Mouse (Mus musculus): ENCODE measurements around the gene Fam186b. TPM values are rescaled to one million over a fixed set of nuclear protein-coding genes. Genes with fewer than 3 reads are reported as not detected.

The Fam186b gene
- polyA plus RNA-seq, 1 experiment from 2014 or later = 0.62 TPM

DNA sequence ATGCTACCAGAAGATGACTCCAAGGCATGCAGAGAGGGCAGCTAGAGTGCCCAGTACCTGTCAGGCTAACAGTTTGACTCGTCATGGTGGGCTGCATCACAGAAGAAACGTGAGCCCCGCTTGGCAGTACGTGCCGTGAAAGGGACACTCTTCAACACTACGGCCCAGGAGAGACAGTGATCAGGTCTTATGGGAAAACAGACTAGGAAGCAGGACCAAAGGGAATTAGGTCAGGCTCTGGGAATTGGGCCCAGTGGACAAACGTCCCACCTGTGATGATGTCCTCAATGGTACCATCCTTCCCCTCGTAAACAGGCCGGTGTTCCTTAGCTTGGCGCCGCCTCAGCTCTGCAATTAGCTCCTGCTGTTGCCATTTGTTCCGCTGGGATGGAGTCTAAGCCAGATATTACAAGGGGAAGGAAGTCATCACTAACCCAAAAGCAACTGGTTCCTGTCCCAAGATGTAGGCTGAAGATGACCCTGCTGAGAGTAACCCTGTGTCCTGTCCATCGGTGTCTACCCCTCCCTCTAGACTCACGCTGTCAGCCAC is 23.2 kb upstream of the Fam186b start:
- Histone ChIP-seq H3K36me3 (replicated peaks) (peaks cover 54% of the 10 kb centered on the region), H3K27me3 (replicated peaks) (no peaks in the 10 kb centered on the region), H3K27ac (no peak overlapping the region), H3K4me2 (no peak overlapping the region), H3K9me3 (no peaks in the 10 kb centered on the region), H3K4me1 (no peaks in the 10 kb centered on the region; the same call in 1 of the 2 replicates), H3K9ac (no peak overlapping the region), H3K4me3 (no peak overlapping the region)
- ATAC-seq (replicated peaks) = no peak
- 90% methylated on average over 14 of the region's 14 CpGs for WGBS

DNA sequence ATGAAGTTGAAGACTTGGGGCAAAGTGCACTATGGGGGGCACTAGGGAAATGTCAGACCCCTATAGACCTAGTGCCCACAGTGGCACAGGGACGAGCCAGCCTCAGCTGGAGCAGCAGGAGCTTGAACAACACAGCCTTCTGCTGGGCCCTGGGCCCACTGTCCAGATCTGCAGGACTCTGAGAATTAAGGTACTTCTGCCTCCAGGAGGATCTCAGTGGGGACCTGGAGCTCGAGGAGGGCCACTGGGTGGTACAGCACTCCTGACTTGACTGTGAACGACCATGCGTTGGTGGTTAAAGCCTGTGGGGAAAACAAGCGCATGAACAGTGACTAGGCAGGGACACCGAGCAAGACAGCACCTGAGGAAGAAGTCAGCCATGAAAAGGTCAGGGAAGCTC is 22.4 kb upstream of the Fam186b start:
- Histone ChIP-seq H3K27ac (no peak overlapping the region), H3K27me3 (replicated peaks) (no peaks in the 10 kb centered on the region), H3K36me3 (replicated peaks) (peaks cover 57% of the 10 kb centered on the region), H3K4me2 (no peak overlapping the region), H3K9ac (no peak overlapping the region), H3K9me3 (no peaks in the 10 kb centered on the region), H3K4me3 (no peak overlapping the region), H3K4me1 (no peaks in the 10 kb centered on the region; the same call in 1 of the 2 replicates)
- 96% methylated on average over 6 of the region's 6 CpGs for WGBS
- no peak for ATAC-seq (replicated peaks)

DNA sequence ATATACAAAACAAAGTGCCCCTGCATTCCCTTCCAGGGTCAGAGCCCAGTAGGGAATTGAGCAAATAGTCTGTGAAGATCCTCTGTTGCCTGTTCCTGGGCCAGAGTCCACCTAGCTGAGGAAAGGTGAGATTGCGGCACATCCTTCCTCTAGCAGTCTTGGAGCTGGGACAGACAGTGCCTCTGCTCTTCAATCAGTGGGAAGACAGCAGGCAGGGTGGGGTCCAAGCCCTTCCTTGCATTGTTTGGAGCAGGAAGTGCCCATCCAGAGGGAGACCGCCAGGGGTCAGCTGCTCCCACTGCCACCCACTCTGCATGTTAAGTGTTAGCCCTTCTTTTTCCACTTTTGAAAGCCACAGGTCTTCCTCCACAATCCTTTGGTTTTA is 21.6 kb upstream of the Fam186b start:
- no peak overlapping the region for H3K4me3 ChIP-seq
- no peak overlapping the region for H3K9ac ChIP-seq
- no peaks in the 10 kb centered on the region; the same call in 1 of the 2 replicates for H3K4me1 ChIP-seq
- H3K36me3 ChIP-seq (replicated peaks) = peaks cover 60% of the 10 kb centered on the region
- peak; percentile 29; the same call in 1 of the 2 replicates for ATAC-seq (replicated peaks)
- no peaks in the 10 kb centered on the region for H3K27me3 ChIP-seq (replicated peaks)
- 84% methylated on average over 2 of the region's 2 CpGs for WGBS
- no peaks in the 10 kb centered on the region for H3K9me3 ChIP-seq
- no peak overlapping the region for H3K4me2 ChIP-seq
- H3K27ac ChIP-seq = peak overlapping the region; percentile 78

DNA sequence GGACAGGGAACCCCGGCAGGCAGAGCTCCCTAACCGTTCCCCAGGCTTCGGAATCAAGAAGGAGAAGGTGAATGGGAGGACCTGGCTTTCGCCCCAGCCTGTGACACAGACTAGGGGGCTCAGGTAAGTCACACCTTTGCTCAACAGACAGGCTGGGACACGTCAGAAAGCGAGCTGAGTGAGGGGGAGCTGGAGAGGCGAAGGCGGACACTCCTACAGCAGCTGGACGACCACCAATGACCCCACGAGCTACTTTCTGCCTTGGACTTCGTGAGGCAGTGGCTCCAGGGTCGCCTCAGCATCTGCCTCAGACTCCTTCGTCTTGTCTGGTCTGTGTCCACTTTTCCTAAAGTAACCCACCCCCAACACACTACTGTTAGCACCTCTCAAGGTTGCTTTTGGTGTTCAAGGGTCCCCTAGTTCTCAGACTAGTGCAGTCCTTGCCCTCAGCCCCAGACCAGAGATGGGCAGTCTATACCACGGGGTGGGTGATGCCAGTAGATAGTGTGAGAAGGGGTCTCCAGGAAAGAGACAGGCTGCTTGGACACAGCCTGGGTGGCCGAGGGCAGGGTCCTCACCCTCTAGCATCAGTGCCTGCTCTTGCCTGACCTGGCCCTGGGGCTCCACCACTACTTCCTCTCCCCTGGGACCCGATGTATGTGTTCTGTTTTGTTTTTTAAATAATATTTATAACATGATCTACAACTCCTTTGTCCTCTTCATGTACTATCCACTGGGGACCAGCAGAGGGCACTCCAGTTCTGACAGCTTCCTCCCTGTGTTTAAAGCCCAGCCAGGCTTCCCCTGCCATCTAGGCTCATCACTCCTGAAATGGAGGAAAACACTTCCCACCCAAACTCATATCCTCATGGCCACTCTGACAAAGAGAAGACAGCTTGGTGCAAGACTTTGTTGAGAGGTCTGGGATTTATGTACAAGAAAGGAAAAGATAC is 20.9 kb upstream of the Fam186b start:
- Histone ChIP-seq H3K27ac (peak overlapping the region; percentile 78), H3K36me3 (replicated peaks) (peaks cover 66% of the 10 kb centered on the region), H3K27me3 (replicated peaks) (no peaks in the 10 kb centered on the region), H3K9me3 (no peaks in the 10 kb centered on the region), H3K4me3 (no peak overlapping the region), H3K4me2 (no peak overlapping the region), H3K9ac (no peak overlapping the region), H3K4me1 (no peaks in the 10 kb centered on the region; the same call in 1 of the 2 replicates)
- WGBS = 81% methylated on average over 16 of the region's 16 CpGs
- peak; percentile 57 for ATAC-seq (replicated peaks)

DNA sequence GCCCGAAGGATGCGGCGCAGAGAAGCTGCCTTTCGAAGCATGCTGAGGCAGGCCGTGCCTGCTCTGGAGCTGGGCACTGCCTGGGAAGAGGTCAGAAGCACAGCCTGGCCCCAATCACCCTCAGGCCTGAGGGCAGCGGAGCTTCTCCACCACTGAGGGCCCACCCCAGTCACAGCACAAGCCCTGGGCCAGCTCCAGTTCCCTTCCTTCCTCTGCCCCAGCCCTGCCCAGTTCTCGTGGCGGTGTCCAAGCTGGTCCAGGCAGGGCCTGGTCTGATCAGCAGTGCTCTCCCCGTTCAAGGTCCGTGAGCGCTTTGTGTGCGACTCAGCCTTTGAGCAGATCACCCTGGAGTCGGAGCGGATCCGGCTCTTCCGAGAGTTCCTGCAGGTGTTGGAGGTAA is 19.2 kb upstream of the Fam186b start:
- Histone ChIP-seq H3K9ac (no peak overlapping the region), H3K9me3 (no peaks in the 10 kb centered on the region), H3K4me2 (no peak overlapping the region), H3K27me3 (replicated peaks) (no peaks in the 10 kb centered on the region), H3K4me3 (no peak overlapping the region), H3K27ac (no peak overlapping the region), H3K4me1 (no peaks in the 10 kb centered on the region; the same call in 1 of the 2 replicates), H3K36me3 (replicated peaks) (peaks cover 69% of the 10 kb centered on the region)
- WGBS = 93% methylated on average over 16 of the region's 16 CpGs
- ATAC-seq (replicated peaks) = no peak

DNA sequence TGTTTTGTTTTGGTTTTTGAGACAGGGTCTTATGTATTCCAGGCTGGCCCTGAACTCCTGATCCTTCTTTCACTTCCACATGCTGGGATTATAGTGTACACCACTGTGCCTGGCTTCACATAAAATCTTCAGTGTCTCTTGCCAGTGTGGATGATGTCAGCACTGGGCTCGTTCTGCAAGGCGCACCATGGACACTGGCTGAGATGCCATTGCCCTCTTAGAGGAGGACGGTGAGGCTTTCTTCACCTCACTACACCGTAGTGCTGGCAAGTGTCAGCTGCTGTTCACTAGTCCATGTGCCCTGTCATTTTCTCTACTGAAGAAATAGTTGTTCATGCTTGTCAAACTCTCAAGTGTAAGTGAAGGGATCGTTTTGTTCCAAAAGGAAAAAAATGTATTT is 14.9 kb upstream of the Fam186b start:
- WGBS = 95% methylated on average over 5 of the region's 5 CpGs
- H3K36me3 ChIP-seq (replicated peaks) = peaks cover 80% of the 10 kb centered on the region

DNA sequence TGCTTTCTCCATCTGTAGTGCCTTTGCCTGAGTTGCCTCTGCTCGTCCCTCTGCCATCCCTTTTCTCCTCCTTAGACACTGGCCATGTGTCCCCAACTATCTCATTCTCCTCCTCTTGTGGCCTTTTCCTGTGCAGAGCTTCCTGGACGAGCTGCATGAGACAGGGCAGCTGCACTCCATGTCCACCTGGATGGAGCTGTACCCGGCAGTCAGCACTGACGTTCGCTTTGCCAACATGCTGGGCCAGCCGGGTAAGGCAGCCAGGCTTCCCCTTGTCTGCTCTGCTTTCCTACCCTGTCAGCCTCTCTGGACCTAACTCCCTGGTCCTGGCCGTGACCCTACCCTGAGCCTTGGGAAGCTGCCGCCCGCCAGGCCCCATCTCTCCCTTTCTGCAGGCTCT is 13.9 kb upstream of the Fam186b start:
- Histone ChIP-seq H3K27ac (no peak overlapping the region), H3K9ac (no peak overlapping the region), H3K4me2 (no peak overlapping the region), H3K4me1 (no peaks in the 10 kb centered on the region), H3K9me3 (no peaks in the 10 kb centered on the region), H3K27me3 (replicated peaks) (no peaks in the 10 kb centered on the region), H3K36me3 (replicated peaks) (peaks cover 78% of the 10 kb centered on the region), H3K4me3 (no peak overlapping the region)
- 93% methylated on average over 9 of the region's 9 CpGs for WGBS
- ATAC-seq (replicated peaks) = no peak

More for the DNA sequence above, 14.9 kb upstream of the Fam186b start:
- Histone ChIP-seq H3K4me2 (no peak overlapping the region), H3K27me3 (replicated peaks) (no peaks in the 10 kb centered on the region), H3K4me3 (no peak overlapping the region), H3K9ac (no peak overlapping the region), H3K4me1 (no peaks in the 10 kb centered on the region), H3K9me3 (no peaks in the 10 kb centered on the region), H3K27ac (no peak overlapping the region)
- no peak for ATAC-seq (replicated peaks)

DNA sequence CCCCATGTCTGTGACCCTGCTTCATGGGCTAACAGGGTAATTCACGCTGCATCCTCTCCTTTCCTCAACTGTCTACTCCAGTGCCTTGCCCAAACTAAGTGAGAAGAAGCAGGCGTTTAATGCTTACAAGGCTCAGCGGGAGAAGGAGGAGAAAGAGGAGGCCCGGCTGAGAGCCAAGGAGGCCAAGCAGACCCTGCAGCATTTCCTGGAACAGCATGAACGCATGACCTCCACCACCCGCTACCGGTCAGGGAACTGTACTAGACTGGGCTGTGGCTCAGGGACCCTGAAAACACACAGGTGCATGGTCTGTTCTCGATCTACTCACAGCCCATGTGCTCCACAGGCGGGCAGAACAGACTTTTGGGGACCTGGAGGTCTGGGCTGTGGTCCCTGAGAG is 11.8 kb upstream of the Fam186b start:
- Histone ChIP-seq H3K4me2 (no peak overlapping the region), H3K9ac (no peak overlapping the region), H3K4me1 (no peaks in the 10 kb centered on the region), H3K9me3 (no peaks in the 10 kb centered on the region), H3K4me3 (no peak overlapping the region), H3K27me3 (replicated peaks) (no peaks in the 10 kb centered on the region), H3K36me3 (replicated peaks) (peaks cover 65% of the 10 kb centered on the region), H3K27ac (no peak overlapping the region)
- no peak for ATAC-seq (replicated peaks)
- 89% methylated on average over 9 of the region's 9 CpGs for WGBS

DNA sequence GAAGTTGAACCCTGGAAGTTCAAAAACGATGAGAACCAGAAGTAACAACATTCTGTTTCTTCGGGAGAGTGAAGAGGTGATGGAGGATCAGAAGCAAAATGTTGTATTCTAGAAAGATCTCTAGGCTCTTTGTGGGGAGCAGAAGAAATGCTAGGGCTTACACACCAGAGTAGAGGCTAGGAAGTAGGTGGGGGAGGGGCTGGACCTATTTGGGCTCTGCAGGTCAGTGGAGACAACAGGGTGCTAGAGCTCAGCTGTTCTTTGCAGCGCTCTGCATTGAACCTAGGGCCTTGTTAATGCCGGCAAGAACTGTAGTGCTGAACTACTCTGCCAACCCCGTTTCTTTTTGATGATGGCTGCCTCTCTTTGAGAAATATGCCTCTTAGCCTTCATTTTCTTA is 525 bp upstream of the Fam186b start:
- H3K27ac ChIP-seq = peak overlapping the region; percentile 87; the same call in 1 of the 2 replicates
- ATAC-seq (replicated peaks) = no peak

DNA sequence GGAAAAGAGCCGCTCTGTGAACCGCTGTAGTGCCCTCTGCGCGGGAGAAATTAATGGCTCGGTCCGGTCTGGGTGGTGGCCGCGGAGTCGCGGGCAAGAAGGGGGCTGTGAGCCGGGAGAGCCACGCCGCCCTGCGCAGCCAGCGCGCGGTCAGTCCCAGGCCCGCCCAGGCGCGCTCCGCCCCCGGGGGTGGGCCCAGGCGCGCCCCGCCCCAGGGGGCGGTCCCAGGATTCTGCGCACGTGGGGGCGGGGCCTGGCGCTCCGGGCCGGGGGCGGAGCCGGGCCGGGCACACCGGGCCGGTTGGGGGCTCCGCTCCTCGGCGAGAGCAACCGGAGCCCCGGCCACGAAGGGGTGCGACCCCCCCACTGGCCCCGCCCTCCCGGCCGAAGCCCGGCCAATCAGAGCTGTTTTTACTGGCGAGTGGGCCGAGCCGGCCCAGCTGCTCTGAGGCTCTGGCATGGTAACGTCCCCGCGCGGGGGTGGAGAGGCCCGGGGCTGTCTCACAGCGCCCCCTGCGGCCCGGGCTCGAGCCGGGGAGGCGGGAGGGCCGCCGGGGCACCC is 794 bp downstream of the Fam186b start, which contains the start of gene Prpf40b:
Gene Prpf40b (plus strand): TSS at position 275 of the 562 bp plus-strand sequence.
- H3K9ac ChIP-seq = peak within 1 kb of the TSS; percentile 77
- H3K27ac ChIP-seq = peak within 1 kb of the TSS; percentile 87
- peak within 1 kb of the TSS; percentile 64 for H3K4me2 ChIP-seq
- H3K4me1 ChIP-seq = peaks cover 24% of the 10 kb centered on the region
- peak; percentile 96 for ATAC-seq (replicated peaks)
- no peaks in the 10 kb centered on the region for H3K9me3 ChIP-seq
- no peaks in the 10 kb centered on the region for H3K36me3 ChIP-seq (replicated peaks)
- peak within 1 kb of the TSS; percentile 78 for H3K4me3 ChIP-seq
- under 1% methylated on average over 62 of the region's 64 CpGs for WGBS
- H3K27me3 ChIP-seq (replicated peaks) = no peaks in the 10 kb centered on the region

More for the DNA sequence above, 525 bp upstream of the Fam186b start:
- Histone ChIP-seq H3K4me3 (peak overlapping the region; percentile 78), H3K27me3 (replicated peaks) (no peaks in the 10 kb centered on the region), H3K9ac (peak overlapping the region; percentile 77), H3K36me3 (replicated peaks) (no peaks in the 10 kb centered on the region), H3K4me2 (peak overlapping the region; percentile 64), H3K4me1 (peaks cover 24% of the 10 kb centered on the region), H3K9me3 (no peaks in the 10 kb centered on the region)
- 42% methylated on average over 5 of the region's 5 CpGs for WGBS

DNA sequence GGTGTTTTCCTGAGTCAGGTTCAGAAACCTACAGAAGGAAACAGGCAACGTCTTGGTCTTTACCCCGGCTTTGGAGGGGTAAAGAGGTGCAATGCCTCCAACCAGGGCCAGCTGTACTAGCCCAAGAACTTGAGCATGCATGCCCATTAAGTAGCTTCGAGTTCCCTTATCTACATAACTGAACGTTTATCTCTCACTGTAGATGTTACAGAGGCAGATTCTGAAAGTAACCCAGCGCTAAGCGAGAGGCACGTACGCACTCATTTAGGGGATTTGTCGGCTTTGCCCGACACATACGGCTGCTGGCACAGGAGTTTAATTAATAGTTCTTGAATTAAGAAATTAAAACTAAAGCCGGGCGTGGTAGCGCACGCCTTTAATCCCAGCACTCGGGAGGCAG is 1.4 kb downstream of the Fam186b start:
- Histone ChIP-seq H3K36me3 (replicated peaks) (no peaks in the 10 kb centered on the region), H3K9me3 (no peaks in the 10 kb centered on the region), H3K4me2 (peak overlapping the region; percentile 64), H3K4me3 (peak overlapping the region; percentile 78), H3K9ac (peak overlapping the region; percentile 77), H3K4me1 (peaks cover 24% of the 10 kb centered on the region), H3K27me3 (replicated peaks) (no peaks in the 10 kb centered on the region), H3K27ac (peak overlapping the region; percentile 87; the same call in 1 of the 2 replicates)
- peak; percentile 15; the same call in 1 of the 2 replicates for ATAC-seq (replicated peaks)
- 25% methylated on average over 16 of the region's 16 CpGs for WGBS

DNA sequence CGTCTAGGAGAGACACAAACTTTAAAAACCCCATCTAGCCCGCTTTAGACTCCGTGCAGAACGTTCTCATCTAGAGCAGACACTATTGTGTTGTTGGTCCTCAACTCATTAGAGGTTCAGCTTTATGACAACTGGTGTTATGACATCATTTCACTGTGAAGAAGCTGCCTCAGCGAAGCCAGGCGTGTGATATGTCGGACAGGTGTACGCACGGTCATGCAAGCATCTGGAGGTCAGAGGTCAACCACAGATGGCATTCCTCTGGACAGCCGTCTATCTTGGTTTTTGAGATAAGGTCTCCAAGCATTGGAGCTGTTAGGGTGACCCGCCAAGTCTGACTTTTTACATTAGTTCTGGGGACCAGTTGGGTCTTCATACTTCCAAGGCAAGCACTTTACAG is 5.1 kb downstream of the Fam186b start:
- no peaks in the 10 kb centered on the region for H3K27me3 ChIP-seq (replicated peaks)
- 93% methylated on average over 11 of the region's 11 CpGs for WGBS

More for the DNA sequence above, 5.1 kb downstream of the Fam186b start:
- no peak for ATAC-seq (replicated peaks)
- Histone ChIP-seq H3K4me3 (no peak overlapping the region), H3K9ac (no peak overlapping the region), H3K27ac (no peak overlapping the region), H3K9me3 (no peaks in the 10 kb centered on the region), H3K4me2 (no peak overlapping the region), H3K36me3 (replicated peaks) (no peaks in the 10 kb centered on the region), H3K4me1 (peaks cover 7% of the 10 kb centered on the region)
